Mouse (Mus musculus): ENCODE measurements around the gene Mpi.

DNA sequence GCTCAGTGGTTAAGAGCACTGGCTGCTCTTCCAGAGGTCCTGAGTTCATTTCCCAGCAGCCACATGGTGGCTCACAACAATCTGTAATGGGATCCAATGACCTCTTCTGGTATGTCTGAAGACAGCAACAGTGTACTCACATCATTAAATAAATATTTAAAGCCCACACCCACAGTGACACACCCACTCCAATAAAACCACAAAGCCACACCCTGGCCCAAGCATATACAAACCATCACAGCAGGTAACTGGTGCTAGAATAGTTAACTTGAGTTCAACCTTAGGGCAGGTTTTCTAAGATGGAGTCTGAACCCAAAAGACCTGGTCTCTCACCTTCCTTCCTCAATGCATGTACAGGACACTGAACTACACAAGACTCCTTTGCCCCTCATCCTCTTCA, 57.6 kb downstream of the Mpi start:
- no peak for TF ChIP-seq CTCF (IDR thresholded peaks at IDR 0.05; ENCODE audit: low read depth)
- no peak for TF ChIP-seq EP300 (optimal IDR thresholded peaks at IDR 0.05)

Measured in stomach, postnatal 0 days (tissue).